Mouse (Mus musculus) liver, postnatal 0 days (tissue): Measurements from ENCODE around the gene Hspb11. TPM values are rescaled to one million over a fixed set of nuclear protein-coding genes. Genes with fewer than 3 reads are reported as not detected.

Experiments
- ATAC-seq: fragments of 200-750 bp; cut with Nextera tagmentation; 2 replicates; pipeline ENCODE4 v1.8.0; 2017; ENCODE audit warnings: mild to moderate bottlenecking, moderate library complexity
- DNase-seq: peaks from one replicate; pipeline ENCODE4 v3.0.0-alpha.2; 2016
- H3K27ac ChIP-seq: fragments of 300-500 bp; sonication (generic); 2 replicates; pipeline ENCODE4 v1.5.1; 2014; ENCODE audit warnings: antibody characterized with exemption, moderate library complexity, mild to moderate bottlenecking, low read depth
- H3K27me3 ChIP-seq: fragments of 300-500 bp; sonication (generic); 2 replicates; pipeline ENCODE4 v1.6.1; 2014; ENCODE audit warnings: low read length, control low read depth, mixed read lengths; ENCODE audit not compliant: insufficient read depth
- H3K36me3 ChIP-seq: fragments of 300-500 bp; sonication (generic); replicated peaks from 2 replicates; pipeline ENCODE4 v1.6.1; 2014; ENCODE audit warnings: mild to moderate bottlenecking, control low read depth, low read length, moderate library complexity, mixed read lengths; ENCODE audit not compliant: insufficient read depth
- H3K4me1 ChIP-seq: fragments of 300-500 bp; sonication (generic); 2 replicates; pipeline ENCODE4 v1.6.1; 2014; ENCODE audit warnings: antibody characterized with exemption, mild to moderate bottlenecking, control low read depth; ENCODE audit not compliant: insufficient read depth
- H3K4me2 ChIP-seq: fragments of 300-500 bp; sonication (generic); 2 replicates; pipeline ENCODE4 v1.6.1; 2014; ENCODE audit warnings: low read depth, mild to moderate bottlenecking, low read length, moderate library complexity, mixed read lengths
- H3K4me3 ChIP-seq: fragments of 300-500 bp; sonication (generic); 2 replicates; pipeline ENCODE4 v1.5.1; 2014; ENCODE audit warnings: low read depth, low read length
- H3K9ac ChIP-seq: fragments of 300-500 bp; sonication (generic); replicated peaks from 2 replicates; pipeline ENCODE4 v1.6.1; 2014; ENCODE audit warnings: mild to moderate bottlenecking, moderate library complexity
- H3K9me3 ChIP-seq: fragments of 300-500 bp; sonication (generic); 2 replicates; pipeline ENCODE4 v1.6.1; 2016; ENCODE audit warnings: mild to moderate bottlenecking, control low read depth, low read length, mixed read lengths
- CTCF ChIP-seq: sonication (generic); IDR thresholded peaks from 2 replicates; pipeline ENCODE4 v1.5.1; 2016; ENCODE audit warnings: antibody characterized with exemption, low read depth
- EP300 ChIP-seq: IDR thresholded peaks from 2 replicates; pipeline ENCODE4 v1.6.1; 2016; ENCODE audit warnings: antibody characterized with exemption, low read depth, mild to moderate bottlenecking
- WGBS: fragments of 180-500 bp; shearing (Covaris S2); extraction: QIAGEN DNeasy Blood & Tissue Kit; methylation state at CpG from one replicate; pipeline ENCODE4 v1.1.7; 2014; ENCODE audit not compliant: insufficient replicate concordance; 5-methylcytosine and 5-hydroxymethylcytosine counted together
- polyA plus RNA-seq: library from polyadenylated mRNA; unstranded; fragments of >200 nt; fragmentation: Nextera tagmentation; extraction: Ambion mirVana; gene quantifications from 2 replicates; pipeline ENCODE4 v1.2.1, GENCODE M21; 2015

The Hspb11 gene
- polyA plus RNA-seq, result 17.4 and 18.1 TPM in 2 replicates

DNA sequence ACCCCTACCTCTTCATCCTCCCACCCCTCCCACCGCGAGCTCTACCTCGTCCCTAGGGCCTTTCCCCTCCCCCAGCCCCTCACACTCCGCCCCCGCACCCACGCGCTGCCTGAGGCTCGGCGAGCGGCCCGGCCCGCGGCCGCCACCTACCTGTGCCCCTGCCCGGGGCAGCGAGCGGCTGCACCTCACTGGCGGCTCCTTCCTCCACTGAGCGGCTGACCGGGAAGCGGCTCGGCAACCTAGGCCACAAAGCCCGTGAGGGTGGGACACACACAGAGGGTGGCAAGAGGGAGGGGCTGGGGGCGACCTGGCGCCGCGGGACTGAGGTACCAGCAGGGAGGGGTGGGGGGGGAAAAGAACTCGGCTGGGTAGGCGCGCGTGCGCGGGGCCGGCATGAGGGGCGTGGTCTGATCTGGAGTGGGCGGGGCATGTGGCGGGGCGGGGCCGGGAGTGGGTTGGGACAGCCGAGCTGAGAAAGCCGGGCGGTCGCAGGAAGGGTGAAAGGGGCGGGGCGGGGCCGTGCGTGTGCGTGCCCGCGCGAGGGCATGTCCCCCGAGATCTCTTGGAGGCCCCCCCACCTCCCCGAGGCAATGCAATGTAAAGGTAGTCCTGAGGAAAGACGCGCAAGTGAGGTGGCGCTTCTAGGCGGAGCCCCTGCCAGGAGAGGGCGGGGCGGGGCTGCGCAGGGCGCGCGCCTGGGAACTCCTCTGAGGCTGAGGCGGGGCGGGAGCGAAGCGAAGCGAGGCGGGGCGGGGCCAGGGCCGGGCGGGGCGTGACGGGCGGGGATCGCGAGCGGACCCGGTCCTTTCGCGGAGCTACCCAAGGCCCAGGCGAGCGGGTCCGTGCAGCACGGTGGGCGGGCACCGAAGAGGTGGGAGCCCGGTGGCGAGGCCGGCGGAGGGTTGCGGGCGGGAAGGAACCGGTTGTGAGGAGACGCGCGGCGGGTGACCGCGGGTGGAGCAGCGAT, at the start of gene Hspb11, which contains the start of gene Lrrc42:
Hspb11 (plus strand) TSS at position 469 of the 967 bp plus-strand sequence.
Lrrc42 (minus strand) TSS at position 408 of the 967 bp plus-strand sequence.
- under 1% methylated on average over 91 of the region's 101 CpGs for WGBS
- no peaks in the 10 kb centered on the region for H3K9me3 ChIP-seq
- peaks cover 10% of the 10 kb centered on the region; the same call in 1 of the 2 replicates for H3K4me1 ChIP-seq
- H3K36me3 ChIP-seq, result no peaks in the 10 kb centered on the region
- peak within 1 kb of the TSS; percentile 83 for H3K9ac ChIP-seq
- peak; percentile 94 for ATAC-seq
- peak; percentile 98 for DNase-seq
- H3K4me3 ChIP-seq, result peak within 1 kb of the TSS; percentile 62
- H3K27me3 ChIP-seq, result no peaks in the 10 kb centered on the region
- TF ChIP-seq CTCF (peak; percentile 57), EP300 (no peak)
- peak within 1 kb of the TSS; percentile 66 for H3K27ac ChIP-seq
- peak within 1 kb of the TSS; percentile 92 for H3K4me2 ChIP-seq

DNA sequence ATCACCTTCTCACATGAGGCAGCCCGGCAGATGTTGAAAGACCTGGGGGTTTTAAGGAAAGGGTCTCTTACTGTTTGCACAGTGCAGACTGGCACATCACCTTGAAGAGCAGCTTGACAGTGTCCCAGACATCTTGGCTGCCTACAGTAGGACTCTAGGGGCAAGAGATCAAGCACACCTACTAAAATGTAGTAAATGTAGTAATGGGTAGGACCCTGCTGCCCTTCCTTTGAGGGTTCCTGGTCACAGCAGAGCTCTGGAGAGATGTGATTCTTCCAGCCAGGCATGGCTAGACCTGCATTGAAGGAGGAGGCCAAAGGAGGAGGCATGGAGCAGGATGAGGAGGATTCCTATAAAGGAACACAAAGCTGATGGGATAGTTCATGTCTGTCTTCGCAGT, 46.4 kb upstream of the Hspb11 start:
- H3K9me3 ChIP-seq, result no peaks in the 10 kb centered on the region
- peaks cover 5% of the 10 kb centered on the region for H3K4me1 ChIP-seq
- no peak overlapping the region for H3K27ac ChIP-seq
- H3K4me2 ChIP-seq, result no peak overlapping the region
- no peak for ATAC-seq
- WGBS, result 90% methylated on average over 2 of the region's 2 CpGs
- no peak overlapping the region for H3K9ac ChIP-seq
- H3K27me3 ChIP-seq, result no peaks in the 10 kb centered on the region
- peaks cover 29% of the 10 kb centered on the region for H3K36me3 ChIP-seq
- no peak for DNase-seq
- H3K4me3 ChIP-seq, result no peak overlapping the region
- TF ChIP-seq CTCF (no peak), EP300 (no peak)

DNA sequence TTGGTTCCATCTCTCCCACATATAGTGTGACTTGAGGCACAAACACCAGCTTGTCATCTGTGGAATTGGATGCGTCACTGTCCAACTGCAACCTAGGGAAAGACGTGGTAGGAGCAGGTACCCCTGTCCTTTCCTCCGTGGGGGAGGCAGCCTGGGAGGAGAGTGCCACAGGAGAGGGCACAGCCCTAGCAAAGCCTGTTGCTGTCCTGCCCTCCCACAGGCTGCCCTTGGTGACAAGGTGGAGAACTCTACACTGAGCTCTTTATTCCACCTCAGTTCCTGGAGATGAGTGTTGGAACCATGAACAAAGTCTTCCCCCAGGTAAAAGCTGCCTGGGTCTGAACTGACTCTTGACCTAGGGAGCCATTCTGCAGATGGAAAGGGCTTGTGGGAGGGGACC, 44.5 kb upstream of the Hspb11 start, which contains the start of gene Ldlrad1:
Ldlrad1 (plus strand) TSS at position 301 of the 400 bp plus-strand sequence.
- TF ChIP-seq CTCF (no peak), EP300 (no peak)
- peaks cover 5% of the 10 kb centered on the region for H3K4me1 ChIP-seq
- no peak for ATAC-seq
- WGBS, result 93% methylated on average over 3 of the region's 3 CpGs
- no peaks in the 10 kb centered on the region for H3K27me3 ChIP-seq
- no peak within 1 kb of the TSS for H3K9ac ChIP-seq
- H3K4me3 ChIP-seq, result no peak within 1 kb of the TSS
- no peak within 1 kb of the TSS for H3K27ac ChIP-seq
- DNase-seq, result no peak
- H3K36me3 ChIP-seq, result peaks cover 12% of the 10 kb centered on the region
- H3K9me3 ChIP-seq, result no peaks in the 10 kb centered on the region
- no peak within 1 kb of the TSS for H3K4me2 ChIP-seq

DNA sequence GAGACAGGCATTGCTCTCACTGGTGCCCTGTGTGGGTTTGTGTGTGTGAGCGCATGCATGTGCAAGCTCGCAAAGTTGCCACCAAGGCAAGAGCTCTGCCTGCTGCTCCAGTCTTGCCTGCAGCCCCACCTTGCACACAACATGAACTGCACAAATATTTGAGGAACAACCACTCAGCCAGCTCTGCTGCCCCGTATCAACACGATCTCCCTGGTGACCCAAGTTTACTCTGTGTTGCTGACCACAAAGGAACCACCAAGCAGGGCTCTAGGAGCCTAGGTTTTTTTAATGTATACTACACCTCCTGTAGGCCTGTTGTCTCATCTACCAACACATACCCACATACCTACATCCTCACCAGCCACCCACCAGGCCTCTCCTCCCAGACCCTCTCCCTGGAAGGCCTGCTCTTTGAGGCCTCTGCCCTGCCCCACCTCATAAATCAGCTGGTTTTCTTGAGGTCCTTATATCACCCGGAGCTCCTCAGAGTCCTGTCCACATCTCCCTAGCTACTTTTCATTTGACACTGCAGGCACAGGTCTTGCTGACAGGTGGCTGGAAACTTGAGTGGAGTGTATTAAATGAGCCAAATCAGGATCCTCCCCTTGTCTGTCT, 42.8 kb upstream of the Hspb11 start:
- no peaks in the 10 kb centered on the region for H3K9me3 ChIP-seq
- H3K4me3 ChIP-seq, result no peak overlapping the region
- H3K27ac ChIP-seq, result no peak overlapping the region
- no peak overlapping the region for H3K4me2 ChIP-seq
- DNase-seq, result no peak
- peak; percentile 49; the same call in 1 of the 2 replicates for ATAC-seq
- H3K9ac ChIP-seq, result no peak overlapping the region
- TF ChIP-seq CTCF (no peak), EP300 (no peak)
- peaks cover 5% of the 10 kb centered on the region for H3K4me1 ChIP-seq
- WGBS, result 24% methylated on average over 5 of the region's 5 CpGs
- peaks cover 6% of the 10 kb centered on the region for H3K36me3 ChIP-seq
- no peaks in the 10 kb centered on the region for H3K27me3 ChIP-seq

DNA sequence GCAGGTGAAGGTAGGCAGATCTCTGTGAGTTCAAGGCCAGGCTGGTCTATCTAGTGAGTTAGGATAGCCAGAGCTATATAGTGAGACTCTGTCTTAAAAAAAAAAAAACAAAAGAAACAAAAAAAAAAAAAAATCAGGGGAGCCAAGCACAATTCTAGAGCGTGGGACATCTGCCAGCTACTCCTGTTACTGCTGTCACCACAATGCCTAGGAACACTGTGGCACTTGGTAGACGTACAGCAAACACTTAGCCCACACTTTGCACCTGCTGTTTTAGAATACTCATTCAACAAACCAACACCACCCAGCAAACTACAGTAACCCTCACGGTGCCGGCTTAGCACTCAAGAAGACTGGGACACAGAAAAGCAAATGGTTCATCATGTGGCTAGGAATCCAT, 41.9 kb upstream of the Hspb11 start:
- H3K27me3 ChIP-seq, result no peaks in the 10 kb centered on the region
- 79% methylated on average over 4 of the region's 4 CpGs for WGBS
- no peak overlapping the region for H3K4me2 ChIP-seq
- H3K9ac ChIP-seq, result no peak overlapping the region
- peaks cover 5% of the 10 kb centered on the region for H3K4me1 ChIP-seq
- no peaks in the 10 kb centered on the region for H3K9me3 ChIP-seq
- H3K27ac ChIP-seq, result no peak overlapping the region
- DNase-seq (no peak), ATAC-seq (no peak)
- TF ChIP-seq EP300 (no peak), CTCF (no peak)
- H3K4me3 ChIP-seq, result no peak overlapping the region
- peaks cover 2% of the 10 kb centered on the region for H3K36me3 ChIP-seq

DNA sequence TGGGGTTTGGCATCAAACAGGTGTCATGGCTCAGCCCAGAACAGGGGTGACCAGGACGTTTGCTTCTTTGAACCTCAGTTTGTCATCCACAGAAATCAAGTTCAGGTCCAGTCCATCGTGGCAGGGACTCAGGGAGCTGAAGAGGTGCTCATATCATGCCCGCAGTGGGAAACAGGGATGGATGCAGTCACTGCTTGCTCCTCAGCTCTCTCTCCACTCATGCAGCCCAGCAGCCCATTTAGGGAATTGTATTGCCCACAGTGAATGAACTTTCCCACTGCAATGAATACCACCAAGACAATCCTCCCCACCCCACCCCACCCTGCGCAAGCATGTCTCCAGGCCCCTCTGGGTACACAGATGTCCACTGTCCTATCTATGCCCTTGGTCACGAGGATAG, 41.5 kb upstream of the Hspb11 start:
- Histone ChIP-seq H3K36me3 (no peaks in the 10 kb centered on the region), H3K4me1 (peaks cover 5% of the 10 kb centered on the region)
- DNase-seq, result no peak

More for the DNA sequence above, 41.5 kb upstream of the Hspb11 start:
- H3K4me2 ChIP-seq, result no peak overlapping the region
- H3K9me3 ChIP-seq, result no peaks in the 10 kb centered on the region
- H3K4me3 ChIP-seq, result no peak overlapping the region
- no peak for ATAC-seq
- TF ChIP-seq EP300 (no peak), CTCF (no peak)
- H3K9ac ChIP-seq, result no peak overlapping the region
- H3K27ac ChIP-seq, result no peak overlapping the region
- 81% methylated on average over 5 of the region's 5 CpGs for WGBS
- H3K27me3 ChIP-seq, result no peaks in the 10 kb centered on the region
